Mouse (Mus musculus) kidney, postnatal 0 days (tissue): ENCODE data around the gene Gm45713. TPM values are rescaled to one million over a fixed set of nuclear protein-coding genes. Genes with fewer than 3 reads are reported as not detected.
A peak's percentile ranks its signal among the peaks of the same experiment; 100 is the strongest.

Experiments
- ATAC-seq: fragments of 200-750 bp; cut with Nextera tagmentation; replicated peaks from 2 replicates; pipeline ENCODE4 v1.8.0; 2017; ENCODE audit warnings: low read depth, moderate number of reproducible peaks, moderate TSS enrichment, moderate library complexity; ENCODE audit not compliant: low FRiP score
- DNase-seq: peaks from one replicate; pipeline ENCODE4 v3.0.0-alpha.2; 2016; ENCODE audit warnings: low spot score
- H3K27ac ChIP-seq: fragments of 300-500 bp; sonication (generic); 2 replicates; pipeline ENCODE4 v1.5.1; 2014; ENCODE audit warnings: mild to moderate bottlenecking
- H3K27me3 ChIP-seq: fragments of 300-500 bp; sonication (generic); 2 replicates; pipeline ENCODE4 v1.6.1; 2014; ENCODE audit warnings: low read length, mixed read lengths; ENCODE audit not compliant: insufficient read depth
- H3K36me3 ChIP-seq: fragments of 300-500 bp; sonication (generic); 2 replicates; pipeline ENCODE4 v1.6.1; 2014; ENCODE audit warnings: low read length, mixed read lengths; ENCODE audit not compliant: insufficient read depth
- H3K4me1 ChIP-seq: fragments of 300-500 bp; sonication (generic); replicated peaks from 2 replicates; pipeline ENCODE4 v1.6.1; 2014; ENCODE audit warnings: antibody characterized with exemption, low read length, mixed read lengths; ENCODE audit not compliant: insufficient read depth
- H3K4me2 ChIP-seq: fragments of 300-500 bp; sonication (generic); 2 replicates; pipeline ENCODE4 v1.6.1; 2014; ENCODE audit warnings: mild to moderate bottlenecking, low read length, moderate library complexity, mixed read lengths
- H3K4me3 ChIP-seq: fragments of 300-500 bp; sonication (generic); replicated peaks from 2 replicates; pipeline ENCODE4 v1.5.1; 2014; ENCODE audit warnings: low read depth, low read length
- H3K9ac ChIP-seq: fragments of 300-500 bp; sonication (generic); 2 replicates; pipeline ENCODE4 v1.6.1; 2014; ENCODE audit warnings: low read depth, low read length
- H3K9me3 ChIP-seq: fragments of 300-500 bp; sonication (generic); replicated peaks from 2 replicates; pipeline ENCODE4 v1.6.1; 2016; ENCODE audit warnings: low read length, inconsistent platforms, mixed read lengths
- CTCF ChIP-seq: IDR thresholded peaks from 2 replicates; pipeline ENCODE4 v1.5.1; 2016; ENCODE audit warnings: antibody characterized with exemption, low read depth, mild to moderate bottlenecking, moderate library complexity
- WGBS: fragments of 180-500 bp; shearing (Covaris S2); extraction: QIAGEN DNeasy Blood & Tissue Kit; methylation state at CpG from one replicate; pipeline ENCODE4 v1.1.7; 2014; 5-methylcytosine and 5-hydroxymethylcytosine counted together
- polyA plus RNA-seq: library from polyadenylated mRNA; unstranded; fragments of >200 nt; fragmentation: Nextera tagmentation; extraction: Ambion mirVana; gene quantifications from 2 replicates; pipeline ENCODE4 v1.2.1, GENCODE M21; 2015

Gm45713 gene
- polyA plus RNA-seq, 1 experiment from 2014 or later = 1.3 TPM

GRCm38 (mm10) chr7:45141319-45141718 is 5.3 kb upstream of the Gm45713 start:
- Histone ChIP-seq H3K36me3 (peaks cover 32% of the 10 kb centered on the region), H3K4me1 (no peaks in the 10 kb centered on the region), H3K9me3 (no peaks in the 10 kb centered on the region), H3K27ac (no peak overlapping the region), H3K27me3 (no peaks in the 10 kb centered on the region), H3K4me3 (no peak overlapping the region), H3K9ac (no peak overlapping the region), H3K4me2 (no peak overlapping the region)
- DNase-seq (no peak), ATAC-seq (no peak)
- WGBS = 86% methylated on average over 3 of the region's 3 CpGs
- no peak for TF ChIP-seq CTCF

GRCm38 (mm10) chr7:45139904-45140723 is 4.1 kb upstream of the Gm45713 start:
- TF ChIP-seq CTCF = no peak
- no peak overlapping the region for H3K27ac ChIP-seq
- H3K9ac ChIP-seq = no peak overlapping the region
- no peaks in the 10 kb centered on the region for H3K27me3 ChIP-seq
- H3K9me3 ChIP-seq = no peaks in the 10 kb centered on the region
- 71% methylated on average over 8 of the region's 8 CpGs for WGBS
- ATAC-seq = no peak
- H3K4me1 ChIP-seq = 0 out of 2 replicates have a peak, but pooled peaks cover 3% of the 10 kb centered on the region
- peaks cover 22% of the 10 kb centered on the region for H3K36me3 ChIP-seq
- no peak overlapping the region for H3K4me3 ChIP-seq
- H3K4me2 ChIP-seq = no peak overlapping the region
- no peak for DNase-seq

DNA sequence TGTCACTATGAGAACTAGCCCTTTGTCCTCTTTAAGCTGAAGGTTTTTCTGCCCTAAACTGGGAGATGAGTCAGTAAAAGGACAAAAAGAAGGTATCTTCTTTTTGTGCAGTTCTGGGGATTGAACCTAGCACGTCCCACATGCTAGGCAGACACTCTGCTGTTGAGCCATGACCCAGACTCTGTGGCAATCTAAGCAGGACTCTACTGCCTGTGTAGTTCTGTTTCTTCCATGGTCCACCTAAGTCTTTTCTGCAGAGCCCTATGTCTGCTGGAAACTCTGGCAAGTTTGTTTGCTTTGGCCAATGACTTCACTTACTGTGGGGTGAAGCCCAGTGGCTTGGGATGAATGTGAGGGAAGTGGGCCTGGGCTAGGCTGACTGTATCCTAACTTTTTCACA is 2.4 kb upstream of the Gm45713 start:
- Histone ChIP-seq H3K4me3 (no peak overlapping the region), H3K4me1 (peaks cover 9% of the 10 kb centered on the region; the same call in 1 of the 2 replicates), H3K9me3 (no peaks in the 10 kb centered on the region), H3K9ac (no peak overlapping the region; the same call in 1 of the 2 replicates), H3K27me3 (no peaks in the 10 kb centered on the region), H3K27ac (no peak overlapping the region), H3K4me2 (no peak overlapping the region), H3K36me3 (peaks cover 8% of the 10 kb centered on the region; the same call in 1 of the 2 replicates)
- ATAC-seq (no peak), DNase-seq (no peak)
- WGBS = 70% methylated on average over 1 of the region's 1 CpGs
- no peak for TF ChIP-seq CTCF

DNA sequence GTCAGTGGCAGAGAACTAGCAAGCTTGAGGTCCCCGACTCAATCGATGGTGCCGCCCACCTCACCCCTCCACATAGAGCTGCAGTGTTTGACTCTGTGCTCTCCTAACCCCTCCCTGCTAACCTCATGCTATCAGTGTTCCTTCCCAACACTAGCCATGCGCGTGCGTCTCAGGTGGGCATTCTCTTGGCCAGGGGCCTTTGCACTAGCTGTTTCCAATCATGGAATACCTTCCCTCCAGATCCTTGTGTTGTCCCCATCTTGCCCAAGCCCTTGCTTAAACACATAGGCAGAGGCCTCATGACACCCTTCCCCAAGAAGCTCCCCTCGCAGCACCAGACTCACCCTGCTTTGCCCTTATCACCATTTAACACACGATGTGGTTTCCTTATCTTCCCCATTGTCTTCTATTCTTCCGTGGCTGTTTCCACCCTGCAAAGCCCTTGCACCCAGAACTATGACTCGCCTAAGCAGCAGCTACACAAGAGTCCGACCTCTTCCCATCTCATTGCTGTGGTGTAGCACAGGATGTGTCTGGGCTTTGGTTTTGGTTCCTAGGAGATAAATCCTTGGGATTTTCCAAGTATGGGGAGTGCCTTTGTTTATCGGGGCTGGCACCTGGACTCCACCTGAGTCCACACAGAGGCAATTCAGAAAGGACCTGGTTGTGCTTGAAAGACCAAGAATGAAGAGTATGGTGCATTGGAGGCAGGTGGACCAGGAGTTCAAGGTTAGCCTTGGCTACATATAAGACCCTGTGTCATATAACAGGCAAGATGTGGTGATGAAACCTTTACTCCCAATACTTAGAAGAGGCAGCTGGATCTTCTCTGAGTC is 1.4 kb upstream of the Gm45713 start:
- DNase-seq (no peak), ATAC-seq (no peak)
- no peak overlapping the region for H3K27ac ChIP-seq
- no peak for TF ChIP-seq CTCF
- no peak overlapping the region for H3K4me3 ChIP-seq
- 78% methylated on average over 12 of the region's 12 CpGs for WGBS
- H3K9ac ChIP-seq = no peak overlapping the region
- no peaks in the 10 kb centered on the region for H3K36me3 ChIP-seq
- H3K4me2 ChIP-seq = no peak overlapping the region
- H3K9me3 ChIP-seq = no peaks in the 10 kb centered on the region
- peaks cover 9% of the 10 kb centered on the region; the same call in 1 of the 2 replicates for H3K4me1 ChIP-seq
- H3K27me3 ChIP-seq = no peaks in the 10 kb centered on the region

DNA sequence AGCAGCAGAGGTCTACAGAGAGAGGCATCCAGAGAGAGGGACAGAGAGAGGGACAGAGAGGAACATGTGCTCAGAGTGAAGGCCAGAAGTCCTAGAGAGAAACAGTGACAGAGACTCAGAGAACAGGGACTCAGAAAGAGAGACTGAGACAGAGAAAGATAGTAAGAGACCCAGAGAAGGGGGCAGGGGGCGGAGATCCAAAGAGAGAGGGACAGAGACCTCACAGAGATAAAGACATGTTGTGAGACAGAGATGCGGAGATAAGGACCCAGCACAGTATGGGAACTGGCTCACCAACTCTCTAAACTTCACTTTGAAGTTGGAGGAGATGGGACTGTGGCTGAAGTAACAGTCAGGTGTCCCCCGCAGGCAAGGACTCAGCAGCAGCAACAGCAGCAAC is 661 bp downstream of the Gm45713 start:
- Histone ChIP-seq H3K4me1 (peaks cover 9% of the 10 kb centered on the region; the same call in 1 of the 2 replicates), H3K4me3 (peak overlapping the region; percentile 67; the same call in 1 of the 2 replicates), H3K36me3 (no peaks in the 10 kb centered on the region), H3K9me3 (no peaks in the 10 kb centered on the region), H3K4me2 (peak overlapping the region; percentile 91), H3K27me3 (no peaks in the 10 kb centered on the region), H3K9ac (no peak overlapping the region), H3K27ac (no peak overlapping the region)
- ATAC-seq = no peak
- TF ChIP-seq CTCF = no peak
- WGBS = 85% methylated on average over 3 of the region's 3 CpGs
- DNase-seq = no peak

DNA sequence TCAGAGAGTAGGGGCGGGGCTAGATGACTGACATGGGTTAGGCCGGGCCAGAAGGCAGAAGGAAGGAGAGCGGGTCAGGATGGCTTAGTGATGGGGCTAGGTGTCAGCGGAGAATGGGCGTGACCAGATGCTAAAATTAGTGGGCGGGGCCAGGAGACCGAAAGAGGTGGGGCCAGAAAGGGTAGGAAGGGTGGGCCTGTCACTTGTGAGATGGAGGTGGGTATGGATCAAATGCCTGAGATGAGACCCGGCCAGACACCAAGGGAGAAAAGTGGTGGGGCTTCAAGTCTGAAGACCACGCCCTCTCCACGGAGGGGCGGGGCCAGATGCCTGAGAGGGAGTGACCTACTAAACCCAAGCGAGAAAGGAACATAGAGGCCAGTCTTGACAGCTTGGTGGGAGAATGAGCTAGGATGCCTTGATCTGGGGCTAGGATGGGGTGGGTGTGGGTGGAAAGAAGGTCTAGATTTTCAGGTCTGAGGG is 1.4 kb downstream of the Gm45713 start:
- no peak for TF ChIP-seq CTCF
- ATAC-seq (peak; percentile 27), DNase-seq (peak; percentile 71)
- H3K4me2 ChIP-seq = no peak overlapping the region
- no peak overlapping the region for H3K27ac ChIP-seq
- H3K36me3 ChIP-seq = no peaks in the 10 kb centered on the region
- no peak overlapping the region for H3K9ac ChIP-seq
- H3K27me3 ChIP-seq = no peaks in the 10 kb centered on the region
- H3K4me3 ChIP-seq = no peak overlapping the region
- H3K4me1 ChIP-seq = peaks cover 11% of the 10 kb centered on the region; the same call in 1 of the 2 replicates
- H3K9me3 ChIP-seq = no peaks in the 10 kb centered on the region
- 15% methylated on average over 12 of the region's 12 CpGs for WGBS
